Mouse (Mus musculus) left cerebral cortex, adult 11 months (tissue): ENCODE data around the gene Ccdc24.
A peak's percentile ranks its signal among the peaks of the same experiment; 100 is the strongest.

Experiments
- DNase-seq: peaks from one replicate; pipeline ENCODE4 v3.0.0; 2022; ENCODE audit warnings: low spot score

The Ccdc24 gene

GRCm38 (mm10) chr4:117890750-117891149 is 18.4 kb upstream of the Ccdc24 start:
- no peak for DNase-seq

GRCm38 (mm10) chr4:117890031-117890430 is 17.7 kb upstream of the Ccdc24 start:
- DNase-seq = no peak

GRCm38 (mm10) chr4:117889471-117889870 is 17.1 kb upstream of the Ccdc24 start:
- DNase-seq = no peak

GRCm38 (mm10) chr4:117887920-117888319 is 15.6 kb upstream of the Ccdc24 start:
- DNase-seq = no peak

GRCm38 (mm10) chr4:117887133-117887532 is 14.8 kb upstream of the Ccdc24 start, which contains the start of gene Atp6v0b:
TSS of gene Atp6v0b (minus strand) at chr4:117887333.
- DNase-seq = peak; percentile 92

GRCm38 (mm10) chr4:117886644-117887043 is 14.3 kb upstream of the Ccdc24 start:
- DNase-seq = no peak

- DNase-seq = no peak
Measured at GRCm38 (mm10) chr4:117885994-117886393, 13.6 kb upstream of the Ccdc24 start.

- no peak for DNase-seq
Measured at GRCm38 (mm10) chr4:117885093-117885492, 12.7 kb upstream of the Ccdc24 start.

GRCm38 (mm10) chr4:117884146-117884545 is 11.8 kb upstream of the Ccdc24 start:
- DNase-seq = no peak

GRCm38 (mm10) chr4:117882701-117883691 is 10.6 kb upstream of the Ccdc24 start, which contains the start of gene B4galt2:
TSS of gene B4galt2 (minus strand) at chr4:117883487.
- DNase-seq = no peak

GRCm38 (mm10) chr4:117878703-117879102 is 6.3 kb upstream of the Ccdc24 start:
- DNase-seq = no peak

GRCm38 (mm10) chr4:117878301-117878700 is 5.9 kb upstream of the Ccdc24 start:
- DNase-seq = no peak

- DNase-seq = no peak
Measured at GRCm38 (mm10) chr4:117873615-117874014, 1.3 kb upstream of the Ccdc24 start.

- no peak for DNase-seq
Measured at GRCm38 (mm10) chr4:117871787-117872186, 570 bp downstream of the Ccdc24 start.

- DNase-seq = no peak
Measured at GRCm38 (mm10) chr4:117870437-117870836, 1.9 kb downstream of the Ccdc24 start.

- no peak for DNase-seq
Measured at GRCm38 (mm10) chr4:117869317-117869716, 3.0 kb downstream of the Ccdc24 start.

- DNase-seq = no peak
Measured at GRCm38 (mm10) chr4:117867823-117868222, 4.5 kb downstream of the Ccdc24 start.

- no peak for DNase-seq
Measured at GRCm38 (mm10) chr4:117867000-117867399, 5.4 kb downstream of the Ccdc24 start.

- DNase-seq = no peak
Measured at GRCm38 (mm10) chr4:117866083-117866482, 6.3 kb downstream of the Ccdc24 start.

GRCm38 (mm10) chr4:117862823-117863222 is 9.5 kb downstream of the Ccdc24 start:
- no peak for DNase-seq

- no peak for DNase-seq
Measured at GRCm38 (mm10) chr4:117860570-117860969, 11.8 kb downstream of the Ccdc24 start.

- no peak for DNase-seq
Measured at GRCm38 (mm10) chr4:117858794-117859193, 13.6 kb downstream of the Ccdc24 start.

- DNase-seq = no peak
Measured at GRCm38 (mm10) chr4:117855146-117855545, 17.2 kb downstream of the Ccdc24 start.
